Mouse (Mus musculus): Measurements from ENCODE around the gene Acsf3. TPM values are rescaled to one million over a fixed set of nuclear protein-coding genes. Genes with fewer than 3 reads are reported as not detected.

Acsf3 gene
- polyA plus RNA-seq, 1 experiment: 34.1 TPM

GRCm38 (mm10) chr8:122864719-122865129 lies 89.4 kb downstream of the Acsf3 start:
- Histone ChIP-seq H3K4me1 (ENCODE audit: control insufficient read depth, insufficient read depth, insufficient read length, low read length) (no peaks in the 10 kb centered on the region; the same call in none of the 2 replicates), H3K27me3 (ENCODE audit: control insufficient read depth, insufficient read depth, low read length) (no peaks in the 10 kb centered on the region), H3K27ac (ENCODE audit: insufficient read depth, low read depth, low read length) (no peak overlapping the region), H3K36me3 (ENCODE audit: control insufficient read depth, insufficient read depth, low read length) (no peaks in the 10 kb centered on the region), H3K4me3 (ENCODE audit: low read depth, low read length) (no peak overlapping the region)
- TF ChIP-seq POLR2A (IDR thresholded peaks at IDR 0.05; ENCODE audit: low read depth, low read length): no peak
- TF ChIP-seq CTCF (IDR thresholded peaks at IDR 0.05; ENCODE audit: extremely low read depth, insufficient read length, insufficient replicate concordance, low read depth, low read length): no peak
- WGBS: 59% methylated on average over 26 of the region's 26 CpGs

GRCm38 (mm10) chr8:122865441-122865840 lies 90.2 kb downstream of the Acsf3 start:
- Histone ChIP-seq H3K27me3 (ENCODE audit: control insufficient read depth, insufficient read depth, low read length) (no peaks in the 10 kb centered on the region), H3K27ac (ENCODE audit: insufficient read depth, low read depth, low read length) (no peak overlapping the region), H3K36me3 (ENCODE audit: control insufficient read depth, insufficient read depth, low read length) (no peaks in the 10 kb centered on the region), H3K4me3 (ENCODE audit: low read depth, low read length) (no peak overlapping the region), H3K4me1 (ENCODE audit: control insufficient read depth, insufficient read depth, insufficient read length, low read length) (peaks cover 4% of the 10 kb centered on the region)
- 56% methylated on average over 10 of the region's 10 CpGs for WGBS
- TF ChIP-seq POLR2A (IDR thresholded peaks at IDR 0.05; ENCODE audit: low read depth, low read length): no peak
- no peak for TF ChIP-seq CTCF (IDR thresholded peaks at IDR 0.05; ENCODE audit: extremely low read depth, insufficient read length, insufficient replicate concordance, low read depth, low read length)

GRCm38 (mm10) chr8:122866231-122866630 lies 90.9 kb downstream of the Acsf3 start:
- 63% methylated on average over 8 of the region's 8 CpGs for WGBS
- H3K4me1 ChIP-seq (ENCODE audit: control insufficient read depth, insufficient read depth, insufficient read length, low read length): peaks cover 6% of the 10 kb centered on the region
- H3K4me3 ChIP-seq (ENCODE audit: low read depth, low read length): no peak overlapping the region
- no peak overlapping the region for H3K27ac ChIP-seq (ENCODE audit: insufficient read depth, low read depth, low read length)
- H3K27me3 ChIP-seq (ENCODE audit: control insufficient read depth, insufficient read depth, low read length): no peaks in the 10 kb centered on the region
- no peak for TF ChIP-seq POLR2A (IDR thresholded peaks at IDR 0.05; ENCODE audit: low read depth, low read length)
- TF ChIP-seq CTCF (IDR thresholded peaks at IDR 0.05; ENCODE audit: extremely low read depth, insufficient read length, insufficient replicate concordance, low read depth, low read length): no peak
- no peaks in the 10 kb centered on the region for H3K36me3 ChIP-seq (ENCODE audit: control insufficient read depth, insufficient read depth, low read length)

Other genes with a start within 250 kb of the Acsf3 start
- gene Piezo1, start 224.2 kb upstream of the Acsf3 start, polyA plus RNA-seq (2012; rRNA removed): 29.5 and 36.4 TPM in 2 replicates
- gene Cdt1, start 207.5 kb upstream of the Acsf3 start, polyA plus RNA-seq (2012; rRNA removed): 26.8 and 64.8 TPM in 2 replicates
- gene Aprt, start 198.6 kb upstream of the Acsf3 start, polyA plus RNA-seq (2012; rRNA removed): 327 and 537 TPM in 2 replicates
- 9.7 and 20.4 TPM in 2 replicates for gene Galns, start 164.0 kb upstream of the Acsf3 start, polyA plus RNA-seq (2012; rRNA removed)
- gene Trappc2l, start 163.8 kb upstream of the Acsf3 start, polyA plus RNA-seq (2012; rRNA removed): 59.9 and 161 TPM in 2 replicates
- not detected in 2 replicates for gene Pabpn1l, start 152.7 kb upstream of the Acsf3 start, polyA plus RNA-seq (2012; rRNA removed)
- gene Cbfa2t3, start 76.4 kb upstream of the Acsf3 start, polyA plus RNA-seq (2012; rRNA removed): 12.4 and 14.8 TPM in 2 replicates
- gene Cdh15, start 72.5 kb downstream of the Acsf3 start, polyA plus RNA-seq (2012; rRNA removed): not detected in 2 replicates